Comparison of ENCODE assay signal across 8 mouse cellular contexts in genomic region chr19:5965280-5965679, GRCm38 (mm10). TPM values are rescaled to one million over a fixed set of nuclear protein-coding genes. Genes with fewer than 3 reads are reported as not detected.
DNase-seq lines count a peak whose midpoint lies in the region; ATAC-seq lines count a peak whose summit lies in the region.

No protein-coding gene starts in this region.

- H3K36me3 ChIP-seq in midbrain, embryonic 10.5 days = peaks cover 16% of the 10 kb centered on the region
- no peaks in the 10 kb centered on the region; the same call in 1 of the 2 replicates for H3K36me3 ChIP-seq in midbrain, embryonic 13.5 days
- H3K36me3 ChIP-seq in limb, embryonic 12.5 days = peaks cover 16% of the 10 kb centered on the region
- H3K36me3 ChIP-seq in midbrain, embryonic 16.5 days (ENCODE audit: control insufficient read depth, insufficient read depth, low read length) = no peaks in the 10 kb centered on the region
- H3K36me3 ChIP-seq in stomach, embryonic 15.5 days = 0 out of 2 replicates have a peak, but pooled peaks cover 3% of the 10 kb centered on the region

- no peak overlapping the region for H3K27ac ChIP-seq in midbrain, embryonic 10.5 days (replicated peaks)
- no peak overlapping the region for H3K27ac ChIP-seq in midbrain, embryonic 13.5 days
- H3K27ac ChIP-seq in limb, embryonic 12.5 days = no peak overlapping the region
- H3K27ac ChIP-seq in midbrain, embryonic 16.5 days (ENCODE audit: low read length) = no peak overlapping the region
- no peak overlapping the region for H3K27ac ChIP-seq in stomach, embryonic 15.5 days

- 10% methylated on average over 4 of the region's 4 CpGs for WGBS in midbrain, embryonic 10.5 days
- WGBS in midbrain, embryonic 13.5 days = 6% methylated on average over 4 of the region's 4 CpGs
- WGBS in limb, embryonic 12.5 days = 7% methylated on average over 4 of the region's 4 CpGs
- 10% methylated on average over 4 of the region's 4 CpGs for WGBS in midbrain, embryonic 16.5 days
- WGBS in stomach, embryonic 15.5 days = 9% methylated on average over 4 of the region's 4 CpGs

- peaks cover 37% of the 10 kb centered on the region for H3K4me1 ChIP-seq in midbrain, embryonic 10.5 days
- peaks cover 19% of the 10 kb centered on the region for H3K4me1 ChIP-seq in midbrain, embryonic 13.5 days (replicated peaks)
- H3K4me1 ChIP-seq in limb, embryonic 12.5 days (replicated peaks) = peaks cover 32% of the 10 kb centered on the region
- H3K4me1 ChIP-seq in midbrain, embryonic 16.5 days (ENCODE audit: control insufficient read depth, insufficient read depth, low read length) = peaks cover 16% of the 10 kb centered on the region
- H3K4me1 ChIP-seq in stomach, embryonic 15.5 days = peaks cover 22% of the 10 kb centered on the region

- no peak overlapping the region for H3K9ac ChIP-seq in midbrain, embryonic 13.5 days (replicated peaks)
- no peak overlapping the region for H3K9ac ChIP-seq in limb, embryonic 12.5 days (replicated peaks)
- H3K9ac ChIP-seq in midbrain, embryonic 16.5 days (ENCODE audit: low read depth, low read length) = no peak overlapping the region
- no peak overlapping the region for H3K9ac ChIP-seq in stomach, embryonic 15.5 days

- H3K4me2 ChIP-seq in midbrain, embryonic 13.5 days (replicated peaks) = no peak overlapping the region
- H3K4me2 ChIP-seq in limb, embryonic 12.5 days = peak overlapping the region; percentile 81; the same call in 1 of the 2 replicates
- no peak overlapping the region for H3K4me2 ChIP-seq in midbrain, embryonic 16.5 days (ENCODE audit: low read length)
- H3K4me2 ChIP-seq in stomach, embryonic 15.5 days = peak overlapping the region; percentile 72; the same call in 1 of the 2 replicates

- no peaks in the 10 kb centered on the region for H3K27me3 ChIP-seq in midbrain, embryonic 10.5 days (ENCODE audit: low read depth, poor library complexity, severe bottlenecking)
- H3K27me3 ChIP-seq in midbrain, embryonic 13.5 days = no peaks in the 10 kb centered on the region
- no peaks in the 10 kb centered on the region for H3K27me3 ChIP-seq in limb, embryonic 12.5 days
- no peaks in the 10 kb centered on the region for H3K27me3 ChIP-seq in midbrain, embryonic 16.5 days (ENCODE audit: control insufficient read depth, insufficient read depth, low read depth, low read length)
- no peaks in the 10 kb centered on the region for H3K27me3 ChIP-seq in stomach, embryonic 15.5 days (replicated peaks)

- DNase-seq in midbrain, embryonic 10.5 days (ENCODE audit: low spot score) = peak; percentile 80
- peak; percentile 90 for DNase-seq in c-Kit-positive CD71-positive TER-119-positive erythroid progenitor cells, embryonic 14.5 days (ENCODE audit: low spot score)

- H3K9me3 ChIP-seq in midbrain, embryonic 10.5 days (replicated peaks) = no peaks in the 10 kb centered on the region
- no peaks in the 10 kb centered on the region for H3K9me3 ChIP-seq in midbrain, embryonic 13.5 days
- H3K9me3 ChIP-seq in limb, embryonic 12.5 days = no peaks in the 10 kb centered on the region
- no peaks in the 10 kb centered on the region for H3K9me3 ChIP-seq in midbrain, embryonic 16.5 days (replicated peaks; ENCODE audit: control insufficient read depth, low read length, poor library complexity, severe bottlenecking)
- H3K9me3 ChIP-seq in stomach, embryonic 15.5 days = no peaks in the 10 kb centered on the region

- ATAC-seq in midbrain, embryonic 13.5 days = no peak
- ATAC-seq in frontal cortex, adult (ENCODE audit: low TSS enrichment) = peak; percentile 62; the same call in 1 of the 2 replicates
- ATAC-seq in inflammation-experienced regulatory T-cells, adult 6 months = peak; percentile 74
- no peak for ATAC-seq in limb, embryonic 12.5 days (ENCODE audit: insufficient number of reproducible peaks, insufficient read depth, low FRiP score, low TSS enrichment, low read depth)
- peak; percentile 59; the same call in 1 of the 2 replicates for ATAC-seq in midbrain, embryonic 16.5 days
- 0 out of 2 replicates have a peak, but pooled peaks have one; percentile 32 for ATAC-seq in stomach, embryonic 15.5 days (ENCODE audit: insufficient read depth, low FRiP score, low read depth)

- peak overlapping the region; percentile 66; the same call in 1 of the 2 replicates for H3K4me3 ChIP-seq in midbrain, embryonic 10.5 days
- no peak overlapping the region for H3K4me3 ChIP-seq in midbrain, embryonic 13.5 days (replicated peaks)
- H3K4me3 ChIP-seq in limb, embryonic 12.5 days (replicated peaks) = no peak overlapping the region
- H3K4me3 ChIP-seq in midbrain, embryonic 16.5 days (ENCODE audit: low read depth, low read length) = no peak overlapping the region
- H3K4me3 ChIP-seq in stomach, embryonic 15.5 days (replicated peaks) = no peak overlapping the region

RNA-seq across cellular contexts. Expression of gene Pola2, which starts 1.3 kb away (rescaled TPM):
- polyA plus RNA-seq in midbrain, embryonic 10.5 days (2016; fragmentation: Nextera tagmentation; extraction: Ambion mirVana) = 97.3 and 110 TPM in 2 replicates
- 31.6 and 32.1 TPM in 2 replicates for polyA plus RNA-seq in midbrain, embryonic 13.5 days (2015; fragmentation: Nextera tagmentation; extraction: Ambion mirVana)
- polyA plus RNA-seq in inflammation-experienced regulatory T-cells, adult 6 months (2017; shearing (Covaris generic)) = 10 to 100 TPM; 14.2 to 20.4 (median 14.7) TPM
- 91.5 and 91.9 TPM in 2 replicates for polyA plus RNA-seq in limb, embryonic 12.5 days (2016; fragmentation: Nextera tagmentation; extraction: Ambion mirVana)
- 19.4 and 22.4 TPM in 2 replicates for polyA plus RNA-seq in midbrain, embryonic 16.5 days (2015; fragmentation: Nextera tagmentation; extraction: Ambion mirVana)
- polyA plus RNA-seq in stomach, embryonic 15.5 days (2015; fragmentation: Nextera tagmentation; extraction: Ambion mirVana) = 60.9 and 64.2 TPM in 2 replicates

RNA-seq across cellular contexts. Expression of gene Slc22a20, which starts 20.7 kb away (rescaled TPM):
- not detected in 2 replicates for polyA plus RNA-seq in midbrain, embryonic 10.5 days (2016; fragmentation: Nextera tagmentation; extraction: Ambion mirVana)
- polyA plus RNA-seq in midbrain, embryonic 13.5 days (2015; fragmentation: Nextera tagmentation; extraction: Ambion mirVana) = not detected in 2 replicates
- polyA plus RNA-seq in inflammation-experienced regulatory T-cells, adult 6 months (2017; shearing (Covaris generic)) = not detected
- polyA plus RNA-seq in limb, embryonic 12.5 days (2016; fragmentation: Nextera tagmentation; extraction: Ambion mirVana) = not detected in 2 replicates
- not detected in 2 replicates for polyA plus RNA-seq in midbrain, embryonic 16.5 days (2015; fragmentation: Nextera tagmentation; extraction: Ambion mirVana)
- polyA plus RNA-seq in stomach, embryonic 15.5 days (2015; fragmentation: Nextera tagmentation; extraction: Ambion mirVana) = not detected in 2 replicates

RNA-seq across cellular contexts. Expression of gene Cdc42ep2, which starts 40.7 kb away (rescaled TPM):
- 1.8 and 2.2 TPM in 2 replicates for polyA plus RNA-seq in midbrain, embryonic 10.5 days (2016; fragmentation: Nextera tagmentation; extraction: Ambion mirVana)
- polyA plus RNA-seq in midbrain, embryonic 13.5 days (2015; fragmentation: Nextera tagmentation; extraction: Ambion mirVana) = 7.5 and 7.8 TPM in 2 replicates
- under 1 TPM in 2 of 3 experiments, not detected in 1; 0.32 to 0.52 TPM for polyA plus RNA-seq in inflammation-experienced regulatory T-cells, adult 6 months (2017; shearing (Covaris generic))
- polyA plus RNA-seq in limb, embryonic 12.5 days (2016; fragmentation: Nextera tagmentation; extraction: Ambion mirVana) = 2.7 and 3.0 TPM in 2 replicates
- polyA plus RNA-seq in midbrain, embryonic 16.5 days (2015; fragmentation: Nextera tagmentation; extraction: Ambion mirVana) = 16.0 and 20.4 TPM in 2 replicates
- 9.6 and 11.0 TPM in 2 replicates for polyA plus RNA-seq in stomach, embryonic 15.5 days (2015; fragmentation: Nextera tagmentation; extraction: Ambion mirVana)

RNA-seq across cellular contexts. Expression of gene Capn1, which starts 50.4 kb away (rescaled TPM):
- 4.1 and 4.3 TPM in 2 replicates for polyA plus RNA-seq in midbrain, embryonic 10.5 days (2016; fragmentation: Nextera tagmentation; extraction: Ambion mirVana)
- polyA plus RNA-seq in midbrain, embryonic 13.5 days (2015; fragmentation: Nextera tagmentation; extraction: Ambion mirVana) = 1.9 and 2.3 TPM in 2 replicates
- 10 to 100 TPM; 41.9 to 48.2 (median 44.7) TPM for polyA plus RNA-seq in inflammation-experienced regulatory T-cells, adult 6 months (2017; shearing (Covaris generic))
- 7.0 and 7.7 TPM in 2 replicates for polyA plus RNA-seq in limb, embryonic 12.5 days (2016; fragmentation: Nextera tagmentation; extraction: Ambion mirVana)
- 3.0 and 3.2 TPM in 2 replicates for polyA plus RNA-seq in midbrain, embryonic 16.5 days (2015; fragmentation: Nextera tagmentation; extraction: Ambion mirVana)
- 15.2 and 16.4 TPM in 2 replicates for polyA plus RNA-seq in stomach, embryonic 15.5 days (2015; fragmentation: Nextera tagmentation; extraction: Ambion mirVana)

RNA-seq across cellular contexts. Expression of gene Dpf2, which starts 52.5 kb away (rescaled TPM):
- polyA plus RNA-seq in midbrain, embryonic 10.5 days (2016; fragmentation: Nextera tagmentation; extraction: Ambion mirVana) = 242 and 245 TPM in 2 replicates
- polyA plus RNA-seq in midbrain, embryonic 13.5 days (2015; fragmentation: Nextera tagmentation; extraction: Ambion mirVana) = 157 and 158 TPM in 2 replicates
- polyA plus RNA-seq in inflammation-experienced regulatory T-cells, adult 6 months (2017; shearing (Covaris generic)) = 100 to 1,000 TPM; 157 to 198 (median 189) TPM
- 192 and 199 TPM in 2 replicates for polyA plus RNA-seq in limb, embryonic 12.5 days (2016; fragmentation: Nextera tagmentation; extraction: Ambion mirVana)
- 105 and 121 TPM in 2 replicates for polyA plus RNA-seq in midbrain, embryonic 16.5 days (2015; fragmentation: Nextera tagmentation; extraction: Ambion mirVana)
- polyA plus RNA-seq in stomach, embryonic 15.5 days (2015; fragmentation: Nextera tagmentation; extraction: Ambion mirVana) = 98.7 and 118 TPM in 2 replicates

Comparison
In these comparisons a context has a peak if more than half of its experiments do, and no peak if none do; other contexts are left out.
1. ATAC-seq: peak in frontal cortex, adult (single experiment), inflammation-experienced regulatory T-cells, adult 6 months (single experiment), midbrain, embryonic 16.5 days (single experiment) and stomach, embryonic 15.5 days (single experiment); none in midbrain, embryonic 13.5 days (single experiment) and limb, embryonic 12.5 days (single experiment).
2. H3K4me2 ChIP-seq: peak in limb, embryonic 12.5 days (single experiment) and stomach, embryonic 15.5 days (single experiment); none in midbrain, embryonic 13.5 days (single experiment) and midbrain, embryonic 16.5 days (single experiment).